Mouse (Mus musculus): Measurements from ENCODE around the gene Rps23. TPM values are rescaled to one million over a fixed set of nuclear protein-coding genes. Genes with fewer than 3 reads are reported as not detected.
A peak's percentile ranks its signal among the peaks of the same experiment; 100 is the strongest.

The Rps23 gene
- polyA plus RNA-seq, 1 experiment from 2014 or later, result 81.0 TPM

DNA sequence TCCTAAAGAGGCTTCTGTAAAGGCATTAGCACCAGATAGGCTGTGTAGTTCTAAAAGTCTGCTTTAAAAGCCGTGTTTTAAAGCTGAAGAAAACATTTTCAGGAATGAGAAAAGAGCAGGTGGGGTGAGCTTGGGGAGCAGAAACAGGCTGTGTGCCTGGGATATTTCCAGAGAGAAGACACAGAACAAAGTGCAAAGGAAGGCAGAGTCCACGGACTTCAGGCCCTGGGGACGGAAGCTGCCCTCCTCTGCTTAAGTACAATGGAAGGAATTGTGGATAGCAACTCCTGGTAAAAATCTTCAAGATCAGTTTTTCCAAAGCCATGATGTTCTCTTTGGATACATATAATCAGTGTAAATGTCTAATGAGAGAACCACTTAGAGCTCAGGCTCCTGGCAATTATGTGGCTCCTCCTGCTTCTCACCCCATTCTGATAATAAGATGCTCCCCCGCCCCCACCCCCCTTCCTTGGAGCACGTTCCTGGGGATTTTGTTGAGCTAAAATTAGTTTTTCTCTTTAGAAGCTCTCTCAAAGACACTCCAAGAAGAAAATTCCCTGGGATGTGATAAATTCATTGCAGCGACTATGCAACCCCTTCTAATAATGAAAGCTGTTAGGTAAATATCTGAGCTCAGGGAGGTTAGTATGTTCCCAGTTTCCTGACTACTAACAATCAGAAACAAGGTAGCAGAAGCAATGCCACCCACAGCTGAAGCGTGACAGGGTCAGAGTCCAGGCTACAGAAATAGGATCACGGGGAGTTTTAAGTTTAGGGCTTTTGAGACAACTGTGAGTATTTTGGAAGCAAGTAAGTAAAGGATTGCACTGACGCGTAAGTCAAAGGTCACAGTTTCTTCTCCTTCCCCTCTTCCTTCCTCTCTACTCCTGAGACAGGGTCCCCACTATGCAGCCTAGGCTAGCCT lies 40.3 kb downstream of the Rps23 start:
- H3K4me1 ChIP-seq (ENCODE audit: control insufficient read depth, insufficient read depth, low read length), result peaks cover 10% of the 10 kb centered on the region
- H3K9ac ChIP-seq (ENCODE audit: low read depth, low read length), result no peak overlapping the region
- no peak for ATAC-seq
- H3K27me3 ChIP-seq (ENCODE audit: control insufficient read depth, insufficient read depth, low read depth, low read length), result no peaks in the 10 kb centered on the region
- WGBS, result 58% methylated on average over 10 of the region's 10 CpGs
- no peaks in the 10 kb centered on the region for H3K36me3 ChIP-seq (ENCODE audit: control insufficient read depth, insufficient read depth, low read length)
- H3K4me2 ChIP-seq (ENCODE audit: low read length), result no peak overlapping the region
- no peak overlapping the region for H3K27ac ChIP-seq (ENCODE audit: low read length)
- no peak overlapping the region for H3K4me3 ChIP-seq (ENCODE audit: low read depth, low read length)
- no peaks in the 10 kb centered on the region for H3K9me3 ChIP-seq (replicated peaks; ENCODE audit: control insufficient read depth, low read length, poor library complexity, severe bottlenecking)

DNA sequence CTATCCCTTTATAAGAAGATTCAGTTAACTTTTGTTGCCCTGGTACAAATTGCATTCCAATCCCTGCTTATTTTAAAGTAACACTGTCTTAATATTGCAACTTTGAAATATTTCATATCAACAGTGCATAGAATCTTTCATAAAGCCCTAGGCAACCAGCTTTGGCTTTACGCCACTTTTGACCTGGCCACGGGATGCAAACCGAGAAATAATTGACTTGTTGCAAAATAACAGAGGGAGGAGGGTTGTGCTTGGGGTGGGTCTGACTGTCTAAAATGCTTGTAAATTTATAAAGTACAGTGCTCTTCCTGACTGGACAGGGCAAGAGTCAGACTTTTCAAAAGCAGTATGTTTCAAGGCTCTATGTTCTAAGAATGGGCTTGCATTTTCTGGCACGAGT lies 41.8 kb downstream of the Rps23 start:
- ATAC-seq, result no peak
- Histone ChIP-seq H3K4me3 (ENCODE audit: low read depth, low read length) (no peak overlapping the region), H3K9ac (ENCODE audit: low read depth, low read length) (no peak overlapping the region), H3K36me3 (ENCODE audit: control insufficient read depth, insufficient read depth, low read length) (no peaks in the 10 kb centered on the region), H3K4me2 (ENCODE audit: low read length) (no peak overlapping the region), H3K27me3 (ENCODE audit: control insufficient read depth, insufficient read depth, low read depth, low read length) (no peaks in the 10 kb centered on the region), H3K4me1 (ENCODE audit: control insufficient read depth, insufficient read depth, low read length) (peaks cover 10% of the 10 kb centered on the region), H3K9me3 (replicated peaks; ENCODE audit: control insufficient read depth, low read length, poor library complexity, severe bottlenecking) (no peaks in the 10 kb centered on the region), H3K27ac (ENCODE audit: low read length) (no peak overlapping the region)
- 82% methylated on average over 4 of the region's 4 CpGs for WGBS

DNA sequence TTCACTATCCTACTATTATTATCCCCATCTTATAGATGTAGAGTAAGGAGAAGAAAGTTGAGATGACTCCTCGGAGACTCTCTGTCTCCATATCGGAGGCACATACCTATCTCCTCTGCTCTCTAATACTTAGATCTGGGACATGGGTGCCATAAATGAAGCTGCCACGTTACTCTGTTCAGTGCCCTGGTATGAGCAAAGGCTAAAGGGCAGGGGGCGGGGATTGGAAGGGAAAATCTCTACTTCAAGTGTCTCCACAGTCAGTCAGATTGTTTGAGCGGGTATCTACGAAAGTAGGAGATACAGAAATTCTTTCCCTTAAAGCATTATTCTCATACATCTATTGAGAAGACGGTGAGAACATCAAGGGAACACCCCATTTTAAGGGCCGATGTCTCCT lies 43.2 kb downstream of the Rps23 start:
- no peaks in the 10 kb centered on the region for H3K27me3 ChIP-seq (ENCODE audit: control insufficient read depth, insufficient read depth, low read depth, low read length)
- ATAC-seq, result no peak
- no peak overlapping the region for H3K4me2 ChIP-seq (ENCODE audit: low read length)
- H3K36me3 ChIP-seq (ENCODE audit: control insufficient read depth, insufficient read depth, low read length), result no peaks in the 10 kb centered on the region
- peaks cover 10% of the 10 kb centered on the region for H3K4me1 ChIP-seq (ENCODE audit: control insufficient read depth, insufficient read depth, low read length)
- no peak overlapping the region for H3K27ac ChIP-seq (ENCODE audit: low read length)
- no peak overlapping the region for H3K4me3 ChIP-seq (ENCODE audit: low read depth, low read length)
- H3K9me3 ChIP-seq (replicated peaks; ENCODE audit: control insufficient read depth, low read length, poor library complexity, severe bottlenecking), result no peaks in the 10 kb centered on the region
- H3K9ac ChIP-seq (ENCODE audit: low read depth, low read length), result no peak overlapping the region
- 84% methylated on average over 8 of the region's 8 CpGs for WGBS

DNA sequence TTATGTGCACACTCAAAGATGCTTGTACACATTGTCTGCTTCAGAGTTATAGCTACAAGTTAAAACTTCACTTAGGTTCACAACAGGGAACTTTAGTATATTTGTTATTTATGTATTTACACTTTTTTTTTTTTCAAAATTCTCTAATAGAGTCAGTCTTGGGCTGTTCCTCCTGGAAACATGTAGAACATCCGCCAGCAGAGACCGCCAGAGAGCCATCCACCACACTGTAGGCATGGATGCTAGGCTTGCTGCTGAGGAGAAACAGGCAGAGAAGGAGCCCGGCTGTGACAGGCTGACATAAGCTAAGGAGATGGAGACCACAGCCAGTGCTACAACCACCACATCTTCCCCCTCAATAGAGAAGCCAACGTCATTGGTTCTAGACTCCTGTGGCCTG lies 44.7 kb downstream of the Rps23 start:
- Histone ChIP-seq H3K4me1 (ENCODE audit: control insufficient read depth, insufficient read depth, low read length) (peaks cover 10% of the 10 kb centered on the region), H3K27ac (ENCODE audit: low read length) (no peak overlapping the region), H3K9me3 (replicated peaks; ENCODE audit: control insufficient read depth, low read length, poor library complexity, severe bottlenecking) (no peaks in the 10 kb centered on the region), H3K36me3 (ENCODE audit: control insufficient read depth, insufficient read depth, low read length) (no peaks in the 10 kb centered on the region), H3K4me3 (ENCODE audit: low read depth, low read length) (no peak overlapping the region), H3K27me3 (ENCODE audit: control insufficient read depth, insufficient read depth, low read depth, low read length) (no peaks in the 10 kb centered on the region), H3K4me2 (ENCODE audit: low read length) (no peak overlapping the region), H3K9ac (ENCODE audit: low read depth, low read length) (no peak overlapping the region)
- peak; percentile 95 for ATAC-seq
- WGBS, result 4% methylated on average over 4 of the region's 4 CpGs

DNA sequence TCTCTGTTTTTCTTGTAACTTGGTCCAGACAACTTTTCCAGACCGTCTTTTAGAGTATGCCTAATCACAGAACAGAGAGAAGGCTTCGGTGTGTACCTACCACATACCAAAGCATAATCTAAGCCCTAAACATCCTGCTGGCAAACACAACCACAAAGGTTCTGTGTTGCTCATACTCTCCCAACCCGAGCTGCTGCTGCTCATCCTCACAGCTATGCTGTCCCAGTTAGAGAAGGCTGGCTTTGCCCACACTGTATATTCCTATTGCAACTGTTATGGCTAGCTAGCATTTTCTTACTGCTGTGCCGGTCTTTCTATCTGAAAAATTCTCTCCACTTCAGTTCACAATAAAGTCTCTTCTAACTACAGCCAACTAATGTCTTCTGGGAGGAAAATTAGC lies 46.2 kb downstream of the Rps23 start:
- H3K27ac ChIP-seq (ENCODE audit: low read length), result no peak overlapping the region
- peaks cover 4% of the 10 kb centered on the region; the same call in 1 of the 2 replicates for H3K4me1 ChIP-seq (ENCODE audit: control insufficient read depth, insufficient read depth, low read length)
- no peak overlapping the region for H3K4me3 ChIP-seq (ENCODE audit: low read depth, low read length)
- H3K9me3 ChIP-seq (replicated peaks; ENCODE audit: control insufficient read depth, low read length, poor library complexity, severe bottlenecking), result no peaks in the 10 kb centered on the region
- H3K4me2 ChIP-seq (ENCODE audit: low read length), result no peak overlapping the region
- 81% methylated on average over 4 of the region's 4 CpGs for WGBS
- no peaks in the 10 kb centered on the region for H3K27me3 ChIP-seq (ENCODE audit: control insufficient read depth, insufficient read depth, low read depth, low read length)
- no peak overlapping the region for H3K9ac ChIP-seq (ENCODE audit: low read depth, low read length)
- H3K36me3 ChIP-seq (ENCODE audit: control insufficient read depth, insufficient read depth, low read length), result no peaks in the 10 kb centered on the region
- no peak for ATAC-seq

DNA sequence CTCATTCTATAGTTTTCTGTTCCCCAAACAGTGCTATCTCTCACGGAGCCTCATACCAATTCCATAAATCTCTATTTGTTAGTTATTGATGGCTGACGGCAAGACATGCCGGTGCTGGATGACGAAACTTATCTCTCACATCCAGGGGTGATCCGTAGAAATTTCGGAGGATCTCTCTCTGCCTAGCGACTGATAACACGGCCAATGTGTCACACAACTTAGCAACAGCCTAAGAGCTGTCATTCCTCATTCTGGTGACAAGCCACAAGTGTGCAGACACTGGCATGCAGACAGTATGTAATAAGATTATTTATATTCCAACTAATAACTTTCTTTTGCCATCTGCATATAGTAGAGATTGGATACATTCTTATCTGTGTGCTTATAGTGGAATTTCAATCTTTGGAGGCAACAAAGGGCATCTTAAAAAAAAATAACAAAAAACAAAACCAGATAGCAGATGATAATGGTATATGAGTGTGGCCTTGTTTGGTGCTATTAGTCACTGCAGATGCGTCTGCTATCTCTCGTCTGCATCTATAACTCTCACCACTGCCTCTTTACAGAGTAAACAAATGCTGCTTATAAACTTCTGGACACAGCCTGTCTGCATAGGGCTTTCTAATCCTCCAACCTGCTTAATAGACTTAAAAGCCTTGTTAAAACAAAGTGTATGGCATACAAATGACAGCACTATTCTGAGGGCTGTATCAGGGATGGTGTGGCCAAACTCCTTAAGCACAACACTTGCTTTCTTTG lies 47.7 kb downstream of the Rps23 start:
- no peaks in the 10 kb centered on the region for H3K27me3 ChIP-seq (ENCODE audit: control insufficient read depth, insufficient read depth, low read depth, low read length)
- H3K36me3 ChIP-seq (ENCODE audit: control insufficient read depth, insufficient read depth, low read length), result no peaks in the 10 kb centered on the region
- no peak for ATAC-seq
- H3K9me3 ChIP-seq (replicated peaks; ENCODE audit: control insufficient read depth, low read length, poor library complexity, severe bottlenecking), result no peaks in the 10 kb centered on the region
- no peak overlapping the region for H3K4me3 ChIP-seq (ENCODE audit: low read depth, low read length)
- WGBS, result 79% methylated on average over 10 of the region's 10 CpGs
- no peak overlapping the region for H3K27ac ChIP-seq (ENCODE audit: low read length)
- H3K9ac ChIP-seq (ENCODE audit: low read depth, low read length), result no peak overlapping the region
- H3K4me1 ChIP-seq (ENCODE audit: control insufficient read depth, insufficient read depth, low read length), result peaks cover 5% of the 10 kb centered on the region; the same call in 1 of the 2 replicates
- H3K4me2 ChIP-seq (ENCODE audit: low read length), result no peak overlapping the region

DNA sequence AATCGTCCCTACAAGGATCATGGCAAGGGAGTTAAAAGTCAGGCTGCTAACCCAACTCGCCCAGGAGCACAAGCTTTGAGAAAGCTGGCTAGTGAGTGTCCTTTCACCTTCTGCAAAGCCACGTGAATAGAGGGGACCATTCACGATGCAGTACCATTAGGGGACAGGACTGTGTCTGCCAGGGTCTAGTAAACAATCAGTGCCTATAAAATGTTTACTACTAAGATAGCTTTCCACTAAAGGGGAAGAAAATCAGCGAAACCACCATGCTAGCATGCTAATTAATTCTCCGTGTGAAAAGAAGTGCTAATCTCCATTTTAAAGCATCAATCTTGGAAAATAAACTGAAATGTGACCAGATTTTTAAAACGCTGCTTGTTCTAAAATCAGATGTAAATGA lies 50.7 kb downstream of the Rps23 start:
- H3K36me3 ChIP-seq (ENCODE audit: control insufficient read depth, insufficient read depth, low read length), result no peaks in the 10 kb centered on the region
- no peak overlapping the region for H3K27ac ChIP-seq (ENCODE audit: low read length)
- no peak overlapping the region for H3K4me2 ChIP-seq (ENCODE audit: low read length)
- no peaks in the 10 kb centered on the region for H3K9me3 ChIP-seq (replicated peaks; ENCODE audit: control insufficient read depth, low read length, poor library complexity, severe bottlenecking)
- H3K27me3 ChIP-seq (ENCODE audit: control insufficient read depth, insufficient read depth, low read depth, low read length), result no peaks in the 10 kb centered on the region
- H3K4me1 ChIP-seq (ENCODE audit: control insufficient read depth, insufficient read depth, low read length), result peaks cover 5% of the 10 kb centered on the region; the same call in 1 of the 2 replicates
- WGBS, result 29% methylated on average over 7 of the region's 7 CpGs
- H3K9ac ChIP-seq (ENCODE audit: low read depth, low read length), result no peak overlapping the region
- no peak overlapping the region for H3K4me3 ChIP-seq (ENCODE audit: low read depth, low read length)
- ATAC-seq, result no peak

All from midbrain, embryonic 16.5 days (tissue).